Mouse (Mus musculus) monocyte, adult 5-6 weeks (primary cell): ENCODE measurements around the gene Smc1b. TPM values are rescaled to one million over a fixed set of nuclear protein-coding genes. Genes with fewer than 3 reads are reported as not detected.
"Not testable (repeated sequence)": the region's sequence is repeated elsewhere in the genome, so short reads cannot be mapped to it uniquely, and the experiment has no call there.

ENCODE experiments used
- ATAC-seq: fragments of 153-309, 156-312 bp; replicated peaks from 2 replicates; pipeline ENCODE4 v1.8.0; 2017; ENCODE audit warnings: mild to moderate bottlenecking; ENCODE audit not compliant: low TSS enrichment, insufficient number of reproducible peaks, severe bottlenecking, poor library complexity, low FRiP score
- total RNA-seq: library from RNA; stranded (forward); fragments of 200-1000, 200-491, 200-594 nt; gene quantifications from 3 replicates; pipeline ENCODE4 v1.2.3, GENCODE M21; 2017

The Smc1b gene
- total RNA-seq, 1 experiment from 2014 or later = not detected

- not testable (repeated sequence) for ATAC-seq
Measured at GRCm38 (mm10) chr15:85033916-85034315, 97.8 kb downstream of the Smc1b start.

GRCm38 (mm10) chr15:85031866-85032265 is 99.9 kb downstream of the Smc1b start:
- no peak for ATAC-seq

- not testable (repeated sequence) for ATAC-seq
Measured at GRCm38 (mm10) chr15:85030643-85031042, 101.1 kb downstream of the Smc1b start.

- not testable (repeated sequence) for ATAC-seq
Measured at GRCm38 (mm10) chr15:85028648-85029047, 103.1 kb downstream of the Smc1b start, which contains the start of gene Fam118a. TSS of gene Fam118a (plus strand) at chr15:85028948.

DNA sequence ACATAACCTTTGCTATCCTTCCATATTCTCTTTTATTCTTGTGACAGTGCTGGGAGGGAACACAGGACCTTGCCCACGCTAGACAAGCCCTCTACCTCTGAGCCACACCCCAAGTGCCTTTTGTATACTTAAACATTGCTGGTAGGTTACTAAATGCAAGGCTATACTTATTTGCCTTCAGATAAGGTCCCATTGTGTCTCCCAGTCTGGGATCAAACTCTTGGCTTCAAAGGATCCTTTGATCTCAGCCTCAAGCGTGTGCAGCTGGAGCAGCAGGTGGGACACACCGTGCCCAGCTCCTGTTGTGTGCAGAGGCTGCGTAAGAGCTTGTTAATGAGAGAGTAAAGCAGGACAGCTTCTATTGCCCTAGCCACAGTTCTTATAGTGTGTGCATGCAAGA is 104.0 kb downstream of the Smc1b start:
- no peak for ATAC-seq

GRCm38 (mm10) chr15:85026197-85026596 is 105.6 kb downstream of the Smc1b start:
- ATAC-seq = no peak

- ATAC-seq = no peak
Measured at GRCm38 (mm10) chr15:85022211-85022610, 109.6 kb downstream of the Smc1b start.

- ATAC-seq = no peak
Measured at GRCm38 (mm10) chr15:85016951-85017664, 114.7 kb downstream of the Smc1b start, which contains the start of gene Upk3a. TSS of gene Upk3a (plus strand) at chr15:85017141.

GRCm38 (mm10) chr15:85015771-85016170 is 116.0 kb downstream of the Smc1b start:
- no peak for ATAC-seq

Other genes with a start within 250 kb of the Smc1b start
- gene Gm29666, start 211.9 kb downstream of the Smc1b start, total RNA-seq = 0.10 to 0.68 TPM (median 0.53 TPM) in 3 replicates
- 71.6 to 74.0 TPM (median 73.6 TPM) in 3 replicates for gene Nup50, start 208.6 kb downstream of the Smc1b start, total RNA-seq
- gene 5031439G07Rik, start 143.4 kb downstream of the Smc1b start, total RNA-seq = 45.7 to 67.3 TPM (median 62.2 TPM) in 3 replicates
- not detected in 3 replicates for gene Upk3a, start 114.8 kb downstream of the Smc1b start, total RNA-seq
- 7.9 to 12.5 TPM (median 12.3 TPM) in 3 replicates for gene Fam118a, start 103.0 kb downstream of the Smc1b start, total RNA-seq
- not detected in 3 replicates for gene Ribc2, start 114 bp upstream of the Smc1b start, total RNA-seq
- not detected in 3 replicates for gene Fbln1, start 74.0 kb upstream of the Smc1b start, total RNA-seq
- 37.0 to 61.9 TPM (median 50.8 TPM) in 3 replicates for gene Atxn10, start 204.3 kb upstream of the Smc1b start, total RNA-seq